Mouse (Mus musculus) kidney, adult 8-10 months (tissue): ENCODE measurements around the gene Adssl1.

Experiments used
- DNase-seq, 2 experiments: peaks; one replicate each; pipeline ENCODE4 v3.0.0; 2022

The Adssl1 gene

DNA sequence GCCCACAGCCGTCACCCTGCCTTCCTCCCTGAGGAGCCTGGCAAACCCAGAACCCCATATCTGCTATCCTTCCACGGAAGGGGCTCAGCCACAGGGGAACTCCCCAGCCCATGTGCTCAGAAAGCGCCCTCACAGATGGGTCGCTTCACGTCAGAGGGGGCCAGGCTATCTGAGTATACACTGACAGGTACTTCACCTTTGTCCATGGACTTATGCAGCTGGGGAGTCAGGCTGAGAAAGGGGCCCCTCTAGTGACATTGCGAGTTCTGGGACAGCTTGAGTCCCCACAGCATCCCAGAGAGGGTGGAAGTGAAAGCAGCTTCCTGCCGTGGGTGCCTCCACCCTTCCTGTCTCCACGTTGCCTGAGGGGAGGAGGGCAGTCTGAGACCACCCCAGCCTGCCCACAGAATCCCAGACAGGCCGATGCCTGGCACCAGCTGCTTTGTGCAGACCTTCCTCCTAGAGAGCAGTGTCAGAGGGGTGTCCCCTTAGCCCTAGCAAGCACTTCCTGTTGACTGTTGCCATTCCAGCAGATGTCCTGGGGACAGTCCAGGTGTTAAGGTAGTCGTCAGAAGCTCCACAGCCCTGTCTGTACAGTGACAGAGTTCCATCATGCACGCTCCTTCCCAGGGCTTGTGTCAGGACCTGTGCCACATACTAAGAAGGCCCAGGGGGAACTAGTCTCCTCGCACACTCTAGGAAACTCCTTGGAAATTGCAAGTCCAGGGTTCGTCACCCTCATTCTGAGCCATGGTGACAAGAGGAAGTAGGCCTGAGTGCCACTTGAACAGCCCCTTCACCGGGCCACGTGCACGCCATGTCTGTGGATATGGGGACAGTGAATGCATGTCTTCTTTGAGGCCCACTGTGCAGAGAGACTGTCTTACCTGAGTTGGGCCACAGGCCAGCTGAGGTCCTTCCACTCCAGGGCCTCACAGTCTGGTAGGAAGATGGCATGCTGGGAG, 25.6 kb upstream of the Adssl1 start:
- DNase-seq: no peak

DNA sequence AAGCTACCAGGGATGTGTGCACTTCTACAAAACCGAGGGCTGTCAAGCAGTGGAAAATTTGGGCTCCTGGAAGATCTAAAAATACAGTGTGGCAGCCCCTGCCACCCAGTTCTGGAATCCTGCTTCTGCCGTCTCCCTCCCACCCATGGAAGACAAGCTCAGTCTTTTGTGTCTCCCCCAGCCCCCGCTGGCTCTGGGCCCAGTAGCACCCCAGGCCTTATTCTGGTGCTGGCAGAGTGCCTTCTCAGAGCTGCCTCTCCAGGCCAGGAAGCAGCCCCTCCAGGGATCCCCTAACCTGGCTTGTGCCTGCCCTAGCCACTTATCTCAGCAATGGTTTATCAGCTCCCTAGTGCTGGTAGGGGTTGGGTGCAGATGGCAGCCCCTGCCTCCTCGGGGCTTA, 24.9 kb upstream of the Adssl1 start:
- DNase-seq: no peak

DNA sequence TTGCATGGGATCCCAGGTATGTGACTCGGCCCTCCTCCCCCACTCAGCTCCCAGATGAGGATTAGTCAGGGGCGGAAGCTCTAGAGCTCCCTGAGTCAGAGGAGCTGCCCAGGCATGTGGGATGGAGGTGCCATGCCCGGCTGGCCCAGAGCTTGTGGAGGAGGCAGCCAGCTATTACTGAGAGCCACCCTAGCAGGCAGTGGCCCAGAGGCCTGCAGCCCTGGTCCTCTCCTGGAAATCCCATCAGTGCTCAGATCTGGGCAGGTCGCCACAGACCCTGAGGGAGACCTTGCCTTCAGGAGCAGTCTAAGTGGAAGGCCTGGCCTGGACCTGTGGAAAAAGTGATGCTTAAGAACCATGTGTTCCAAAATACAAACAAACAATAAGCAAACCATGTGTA, 24.2 kb upstream of the Adssl1 start:
- DNase-seq: no peak

DNA sequence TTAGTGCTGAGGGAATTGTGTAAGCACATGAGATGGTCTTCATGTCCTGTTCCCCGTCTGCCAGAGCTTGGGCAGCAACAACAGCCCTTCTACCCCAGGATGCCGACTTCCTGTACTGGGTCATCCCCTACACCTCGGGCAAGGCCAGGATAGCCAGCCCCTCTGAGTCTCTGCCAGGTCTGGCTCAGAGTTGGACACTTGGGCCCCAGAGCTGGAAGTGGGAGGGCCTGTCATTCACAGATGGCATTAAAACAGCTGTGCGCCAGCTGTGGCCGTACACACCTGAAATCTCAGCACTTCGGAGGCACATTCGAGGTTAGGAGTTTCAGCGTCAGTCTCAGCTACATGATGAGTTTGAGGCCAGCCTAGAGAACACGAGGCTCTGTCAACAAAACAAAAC, 23.4 kb upstream of the Adssl1 start:
- DNase-seq: no peak

DNA sequence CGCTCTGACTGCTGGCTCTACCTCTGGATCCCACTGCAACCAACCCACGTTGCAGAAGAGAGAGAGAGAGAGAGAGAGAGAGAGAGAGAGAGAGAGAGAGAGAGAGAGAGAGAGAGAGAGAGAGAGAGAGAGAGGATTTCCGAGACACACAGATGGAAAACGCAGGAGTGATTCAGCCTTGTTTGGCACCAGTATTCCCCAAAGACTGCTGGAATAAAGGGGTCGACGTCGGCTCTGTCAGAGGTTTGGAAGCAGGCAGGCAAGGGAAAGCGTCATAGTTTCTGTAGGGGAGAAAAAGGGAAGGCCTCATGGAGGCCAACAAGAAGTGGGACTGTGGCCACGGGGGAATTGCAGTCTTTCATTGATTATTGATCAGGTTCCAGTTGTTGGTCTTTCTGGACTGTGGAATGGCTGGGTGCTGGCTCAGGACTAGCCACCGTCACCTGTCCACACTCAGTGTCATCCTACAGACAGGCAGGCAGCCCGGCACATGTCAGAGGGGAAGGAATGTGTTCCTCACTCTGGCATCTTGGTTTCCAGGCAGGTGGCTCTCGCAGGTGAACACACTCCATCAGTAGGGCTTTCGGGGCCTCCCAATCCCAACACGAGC, 22.8 kb upstream of the Adssl1 start:
- no peak for DNase-seq

DNA sequence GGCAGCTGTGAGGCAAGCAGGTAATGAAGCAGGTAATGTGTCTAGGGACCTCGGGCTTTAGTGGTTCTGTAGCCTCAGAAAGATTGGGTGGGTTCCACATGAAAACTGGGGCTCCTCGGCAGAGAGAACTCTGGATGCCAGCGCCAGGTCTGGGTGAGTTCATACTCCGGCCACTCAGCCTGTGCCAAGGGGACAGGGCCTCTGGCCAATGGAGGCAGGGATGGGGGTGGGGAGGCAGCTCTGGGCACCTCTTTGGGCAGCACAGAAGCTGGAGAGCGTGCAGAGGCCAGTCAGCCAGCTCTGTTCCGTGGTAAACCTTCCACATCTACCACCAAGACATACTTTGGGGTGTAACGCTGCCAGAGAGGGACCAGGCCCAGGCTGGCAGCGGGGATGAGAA, 22.2 kb upstream of the Adssl1 start:
- no peak for DNase-seq

DNA sequence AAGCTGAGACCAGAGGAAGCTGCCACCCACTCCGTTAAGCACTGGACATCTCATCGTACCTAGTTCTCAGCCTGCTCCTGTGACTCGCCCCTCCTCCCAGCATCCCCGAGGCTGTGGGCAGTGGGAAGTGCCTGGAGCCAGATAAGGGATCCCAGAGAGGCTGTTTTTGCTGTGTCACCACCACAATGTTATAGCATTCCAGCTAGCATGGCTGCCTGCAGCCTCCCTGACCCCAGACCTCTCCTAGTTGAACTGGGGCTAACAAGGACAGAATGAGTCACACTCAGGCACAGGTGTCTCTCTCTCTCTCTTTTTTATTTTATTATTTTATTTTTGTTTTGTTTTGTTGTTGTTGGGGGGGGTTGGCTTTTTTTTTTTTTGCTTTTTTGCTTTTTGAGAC, 20.6 kb upstream of the Adssl1 start:
- DNase-seq: no peak

DNA sequence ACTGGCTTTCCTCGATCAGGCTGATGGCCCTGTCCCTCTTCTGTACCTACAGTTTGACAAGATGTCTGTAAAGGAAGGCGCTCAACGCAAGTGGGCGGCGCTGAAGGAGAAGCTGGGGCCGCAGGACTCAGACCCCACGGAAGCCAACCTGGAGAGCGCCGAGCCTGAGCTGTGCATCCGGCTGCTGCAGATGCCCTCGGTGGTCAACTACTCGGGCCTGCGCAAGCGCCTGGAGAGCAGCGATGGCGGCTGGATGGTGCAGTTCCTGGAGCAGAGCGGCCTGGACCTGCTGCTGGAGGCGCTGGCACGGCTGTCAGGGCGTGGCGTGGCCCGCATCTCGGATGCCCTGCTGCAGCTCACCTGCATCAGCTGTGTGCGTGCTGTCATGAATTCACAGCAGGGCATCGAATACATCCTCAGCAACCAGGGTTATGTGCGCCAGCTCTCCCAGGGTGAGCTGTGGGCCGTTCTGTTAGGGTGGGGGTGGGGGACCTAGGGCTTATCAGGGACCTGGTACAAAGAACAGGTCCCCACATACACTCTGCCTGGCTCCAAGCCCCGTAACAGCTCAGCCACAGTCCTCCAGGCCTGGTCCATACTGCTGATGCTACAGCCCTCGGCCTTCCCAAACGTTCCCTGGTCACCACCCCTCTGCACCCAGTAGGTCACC, 19.8 kb upstream of the Adssl1 start:
- DNase-seq: no peak

DNA sequence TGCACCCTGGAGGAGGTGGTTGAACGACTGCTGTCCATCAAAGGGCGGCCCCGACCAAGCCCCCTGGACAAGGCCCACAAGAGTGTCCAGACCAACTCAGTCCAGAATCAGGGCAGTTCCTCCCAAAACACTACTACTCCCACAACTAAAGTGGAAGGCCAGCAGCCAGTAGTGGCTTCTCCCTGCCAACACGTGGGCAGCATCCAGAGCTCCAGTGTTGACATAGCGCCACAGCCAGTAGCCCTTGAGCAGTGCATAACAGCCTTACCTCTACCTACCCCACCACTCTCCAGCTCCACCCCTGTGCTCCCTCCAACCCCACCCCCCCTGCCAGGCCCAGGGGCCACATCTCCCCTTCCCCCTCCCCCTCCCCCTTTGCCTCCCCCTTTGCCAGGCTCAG, 15.8 kb upstream of the Adssl1 start:
- DNase-seq: no peak

DNA sequence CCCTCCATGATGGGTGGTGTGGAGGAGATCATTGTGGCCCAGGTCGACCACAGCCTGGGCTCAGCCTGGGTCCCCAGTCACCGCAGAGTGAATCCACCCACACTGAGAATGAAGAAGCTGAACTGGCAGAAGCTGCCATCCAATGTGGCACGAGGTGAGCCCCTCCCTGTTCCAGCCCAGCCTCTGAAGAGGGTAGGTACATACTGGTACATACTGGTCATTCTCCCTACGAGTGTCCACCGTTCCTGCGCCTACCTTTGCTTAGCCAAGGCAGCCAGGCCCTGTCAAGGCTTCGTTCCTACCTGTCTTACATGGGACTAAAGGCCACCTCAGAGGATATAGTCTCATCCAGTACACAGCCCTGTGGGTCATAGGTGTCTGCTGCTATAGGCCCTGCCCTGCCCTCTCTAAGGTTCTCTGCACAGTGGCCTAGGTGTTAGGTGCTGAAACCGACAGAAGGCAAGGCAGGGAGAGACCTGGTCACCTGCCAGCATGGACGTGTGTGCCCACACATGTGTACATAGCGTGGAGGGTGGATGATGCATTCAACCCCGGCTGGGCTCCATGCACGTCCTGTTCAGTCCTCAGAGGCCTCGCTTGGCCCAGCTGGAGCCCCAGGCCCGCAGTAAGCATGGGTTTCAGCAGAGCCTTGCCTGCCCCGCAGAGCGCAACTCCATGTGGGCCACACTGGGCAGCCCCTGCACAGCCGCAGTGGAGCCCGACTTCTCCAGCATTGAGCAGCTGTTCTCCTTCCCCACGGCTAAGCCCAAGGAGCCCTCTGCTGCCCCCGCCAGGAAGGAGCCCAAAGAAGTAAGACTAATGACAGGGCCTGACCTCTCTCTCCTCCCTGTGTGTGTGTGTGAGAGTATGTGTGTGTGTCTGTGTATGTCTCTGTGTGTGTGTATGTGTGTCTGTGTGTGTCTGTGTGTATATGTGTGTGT, 14.9 kb upstream of the Adssl1 start:
- no peak for DNase-seq

DNA sequence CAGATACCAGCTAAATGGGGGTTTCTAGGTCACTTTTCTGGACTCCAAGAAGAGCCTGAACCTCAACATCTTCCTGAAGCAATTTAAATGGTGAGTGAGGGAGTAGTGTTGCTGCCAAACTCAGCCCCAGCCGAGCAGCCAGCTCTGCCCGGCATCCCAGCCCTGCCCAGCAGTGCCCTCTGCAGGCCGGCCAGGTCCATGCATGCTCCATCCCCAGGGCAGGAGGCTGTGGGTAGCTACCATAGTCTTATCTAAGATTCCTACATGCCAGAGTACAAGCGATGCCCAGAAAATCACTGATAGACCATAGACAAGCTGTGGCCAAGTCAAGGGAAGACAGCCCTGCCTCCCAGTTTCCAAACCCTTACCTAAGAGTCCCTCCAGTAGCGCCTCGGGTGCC, 14.1 kb upstream of the Adssl1 start:
- DNase-seq: peak; percentile 55 to 71

DNA sequence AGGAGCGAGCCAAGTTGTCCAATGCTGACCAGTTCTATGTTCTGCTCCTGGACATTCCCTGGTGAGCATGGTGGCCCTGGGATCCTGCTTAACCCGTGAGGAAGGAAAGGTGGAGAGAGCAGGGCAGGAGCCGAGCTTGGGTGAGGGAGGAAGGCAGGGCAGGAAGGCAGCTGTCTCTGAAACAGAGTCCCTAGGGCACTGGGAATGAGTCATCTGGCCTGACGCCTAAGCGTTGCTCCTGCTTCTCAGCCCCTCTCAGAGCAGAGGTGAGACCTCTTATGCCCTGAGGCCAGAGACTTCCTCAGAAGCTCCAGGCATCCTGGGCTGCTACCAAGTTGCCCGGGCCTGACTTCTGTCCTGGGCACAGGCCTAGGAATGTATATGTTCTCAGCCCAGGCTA, 12.8 kb upstream of the Adssl1 start:
- DNase-seq: no peak

DNA sequence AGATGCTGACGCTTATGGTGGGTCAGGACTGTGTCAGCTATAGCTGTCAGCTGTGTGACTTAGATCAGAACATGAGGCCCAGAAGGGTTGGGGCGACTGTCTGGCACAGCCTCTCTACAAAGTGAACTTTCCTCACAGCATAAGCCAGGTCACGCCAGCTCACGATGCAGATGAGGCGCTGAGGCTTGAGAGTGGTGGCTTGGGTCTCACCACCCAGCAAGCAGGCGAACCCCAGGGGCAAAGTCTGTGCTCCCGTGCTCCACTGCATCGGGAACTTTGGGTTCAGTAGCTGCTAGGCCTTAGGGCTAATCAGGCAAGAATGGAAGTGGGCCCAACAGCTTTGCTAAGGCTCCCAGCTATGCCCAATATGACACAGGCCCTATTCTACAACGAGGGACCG, 10.8 kb upstream of the Adssl1 start:
- no peak for DNase-seq

DNA sequence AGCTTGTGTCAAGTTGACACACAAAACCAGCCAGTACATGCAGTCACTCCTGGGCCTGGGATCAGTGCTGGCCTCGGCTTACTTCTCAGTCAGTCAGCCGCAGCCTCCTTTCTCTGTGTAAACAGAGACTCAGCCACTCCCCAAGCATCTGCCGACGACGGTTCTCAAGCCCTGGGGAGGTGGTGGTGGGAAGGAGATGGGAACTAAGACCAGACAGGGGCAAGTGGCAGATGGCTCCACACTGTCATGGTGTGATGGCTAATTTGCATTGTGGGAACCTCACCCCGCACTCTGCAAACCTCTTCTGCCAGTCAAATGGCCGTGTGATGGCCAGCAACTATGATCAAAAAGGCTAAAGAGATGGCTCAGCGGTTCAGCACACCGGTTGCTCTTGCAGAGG, 3.2 kb upstream of the Adssl1 start:
- DNase-seq: no peak

DNA sequence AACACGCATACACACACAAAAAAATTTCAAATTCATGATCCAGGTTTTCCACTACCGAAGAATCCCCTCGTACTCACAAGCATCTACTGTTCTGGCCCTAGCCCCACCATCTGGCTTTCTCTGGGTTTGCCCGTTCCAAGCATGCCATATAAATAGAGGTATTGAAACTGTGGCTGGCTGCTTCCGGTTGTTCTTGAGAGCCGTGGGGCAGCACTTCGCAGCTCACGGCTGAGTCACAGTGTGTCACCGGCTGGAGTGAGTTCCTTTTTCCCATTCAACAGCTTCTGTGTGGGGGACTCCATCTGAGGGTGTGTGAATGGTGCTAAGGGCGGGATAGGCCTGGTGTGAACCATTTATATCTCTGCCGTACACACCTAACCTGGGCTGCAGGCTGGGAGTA, 2.7 kb upstream of the Adssl1 start:
- no peak for DNase-seq

DNA sequence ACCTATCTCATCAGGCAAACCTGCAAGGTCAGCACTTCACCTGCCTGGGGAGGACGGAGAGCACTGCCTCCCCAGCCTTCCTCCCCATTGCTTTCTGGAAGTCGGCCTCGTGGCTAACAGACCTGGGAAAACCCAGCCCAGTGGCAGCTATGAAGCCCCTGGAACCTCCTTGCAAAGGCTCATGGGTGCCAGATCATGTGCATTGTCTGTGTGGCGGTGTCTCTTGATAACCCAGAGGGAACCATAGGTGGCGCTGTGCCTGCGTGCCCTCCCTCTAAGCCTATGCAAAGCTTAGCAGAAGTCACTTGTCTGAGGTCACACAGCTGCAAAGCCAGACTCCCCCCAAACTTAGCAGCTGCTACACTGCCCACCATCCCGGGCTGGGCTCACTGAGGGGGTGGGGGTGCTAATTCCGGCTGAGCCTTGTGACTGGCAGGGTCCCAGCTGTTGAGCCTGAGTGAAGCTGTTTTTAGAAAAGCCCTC, 1.9 kb upstream of the Adssl1 start:
- peak; percentile 55 to 56 for DNase-seq

DNA sequence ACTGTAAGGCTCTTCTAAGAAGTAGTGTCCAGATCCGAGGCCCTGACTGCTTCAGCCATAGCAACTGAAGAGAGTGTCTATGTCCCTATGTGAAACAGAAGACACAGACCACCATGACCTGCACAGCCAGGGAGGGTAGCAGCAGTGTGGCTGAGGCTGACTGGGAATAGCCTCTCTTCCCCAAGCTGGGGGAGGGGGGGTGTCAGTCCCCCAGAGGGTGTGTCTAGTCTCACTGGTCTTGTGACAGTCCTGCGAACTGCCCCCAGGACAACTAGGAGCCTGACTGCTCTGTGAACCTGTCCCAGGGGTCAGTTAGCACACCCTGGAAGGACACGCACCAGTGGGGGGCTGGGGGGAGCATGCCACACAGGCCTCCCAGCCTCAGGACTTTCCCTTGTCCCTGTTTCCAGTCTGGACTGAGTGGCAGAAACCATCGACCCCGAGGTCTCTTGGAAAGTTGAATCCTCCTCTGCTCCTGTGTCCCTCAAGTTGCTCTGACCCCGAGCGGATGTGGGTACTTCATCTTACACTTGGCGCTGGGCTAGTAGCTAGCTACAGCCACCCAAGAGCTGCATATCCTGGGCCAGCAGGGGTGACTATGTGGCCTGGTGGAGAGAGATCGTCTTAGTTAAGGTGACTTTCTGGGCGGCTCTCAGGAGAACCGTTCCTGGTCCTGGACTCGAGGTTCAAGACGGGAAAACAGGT, 712 bp upstream of the Adssl1 start:
- DNase-seq: peak; percentile 38 to 59

DNA sequence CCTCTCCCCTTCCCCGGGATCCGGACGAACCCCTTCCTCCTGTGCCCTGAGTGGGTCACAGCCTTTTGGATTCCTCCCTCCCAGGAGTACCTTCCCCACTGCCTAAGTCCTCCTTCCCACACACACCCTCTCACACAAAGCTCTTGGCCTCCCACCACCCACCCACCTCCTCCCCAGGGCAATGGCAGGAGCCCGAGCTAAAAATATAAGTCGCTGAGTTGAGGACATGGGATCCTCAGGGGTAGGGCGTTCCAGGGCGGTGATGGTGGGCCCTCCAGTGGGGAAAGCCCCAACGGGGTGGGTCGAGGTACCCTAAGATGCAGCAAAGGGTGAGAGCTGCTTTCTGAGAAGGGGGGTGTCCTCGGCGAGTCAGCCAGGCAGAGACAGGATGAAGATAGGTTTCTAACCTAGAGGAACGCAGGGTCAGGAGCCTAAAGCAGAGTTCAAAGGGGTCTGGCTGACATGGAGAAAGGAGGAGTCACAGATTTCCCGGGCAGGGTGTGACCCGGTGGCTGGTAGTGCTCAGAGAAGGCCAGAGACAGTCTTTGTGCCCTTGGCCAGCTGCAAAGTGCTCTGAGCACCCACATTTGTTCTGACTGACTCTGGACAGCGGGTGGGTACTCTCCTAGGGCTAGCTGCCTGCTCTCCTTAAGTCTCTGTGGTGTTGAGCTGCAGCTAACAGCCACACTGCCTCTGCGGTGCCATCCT, 663 bp downstream of the Adssl1 start:
- no peak for DNase-seq

DNA sequence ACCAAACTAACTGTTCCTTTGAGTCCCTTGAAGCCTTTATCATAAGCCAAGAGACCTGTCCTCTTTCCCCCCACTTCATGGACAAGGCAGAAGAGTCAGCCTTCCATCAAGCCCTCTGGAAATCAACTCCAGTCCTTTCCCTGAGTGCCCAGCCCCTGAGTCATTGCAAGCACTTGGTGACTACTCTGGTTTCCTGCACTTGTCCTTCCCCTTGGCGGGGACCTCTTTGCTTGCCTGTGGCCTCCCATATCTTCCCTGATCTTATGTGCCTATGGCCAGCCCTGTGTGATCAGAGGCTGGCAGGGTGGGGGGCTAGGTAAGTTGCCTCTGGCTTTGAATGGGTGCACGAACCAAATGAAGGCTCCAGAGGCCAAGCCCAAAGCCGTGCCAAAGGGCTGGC, 2.1 kb downstream of the Adssl1 start:
- DNase-seq: no peak

DNA sequence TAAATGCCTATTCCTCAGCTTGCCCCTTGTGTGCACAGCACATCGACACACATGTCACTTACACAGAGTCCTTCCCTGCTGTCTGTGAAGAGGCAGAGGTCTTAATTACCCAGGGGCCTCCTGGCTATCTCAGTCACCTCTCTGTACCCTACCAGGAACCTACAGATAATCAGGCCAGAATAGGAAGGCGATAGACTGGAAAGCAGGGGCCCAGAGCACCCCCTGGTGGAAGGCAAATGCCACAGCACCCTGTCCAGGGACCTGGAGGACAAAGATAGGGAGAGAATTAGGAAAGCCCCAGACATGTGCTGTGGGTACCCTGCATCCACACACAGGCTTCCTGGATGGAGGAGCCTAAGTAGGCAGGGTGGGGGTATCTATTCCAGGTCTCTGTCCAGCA, 3.9 kb downstream of the Adssl1 start:
- peak in 1 of 2 experiments; percentile 35 for DNase-seq

DNA sequence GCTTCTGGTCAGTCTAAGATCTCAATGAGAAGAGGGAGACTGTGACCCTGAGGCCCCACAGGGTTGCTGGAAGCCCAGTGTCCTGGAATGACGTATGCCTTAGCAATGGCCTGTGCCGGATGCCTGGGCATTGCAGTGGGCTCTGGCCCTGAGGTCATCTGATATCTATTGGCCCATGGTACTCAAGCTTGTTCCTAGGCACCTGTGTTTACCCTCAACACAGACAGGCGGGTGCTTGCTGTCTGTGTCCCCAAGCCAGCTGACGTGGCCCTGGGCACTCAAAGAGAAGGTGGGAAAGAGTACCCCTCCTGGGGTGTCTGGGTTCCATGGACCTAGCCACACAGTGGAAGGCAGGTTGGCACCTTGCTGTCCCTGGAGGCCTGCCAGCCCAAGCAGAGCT, 5.9 kb downstream of the Adssl1 start:
- DNase-seq: no peak
